Mouse (Mus musculus) MEL (cell line): Measurements from ENCODE around the gene Adgrg1. TPM values are rescaled to one million over a fixed set of nuclear protein-coding genes. Genes with fewer than 3 reads are reported as not detected.

ENCODE experiments used
- DNase-seq: peaks from one replicate; pipeline ENCODE4 v3.0.0; 2011; ENCODE audit warnings: low read depth, low spot score
- H3K27ac ChIP-seq: 2 replicates; pipeline ENCODE4 v1.5.1; 2012; ENCODE audit warnings: low read depth, mild to moderate bottlenecking, control low read depth, low read length, moderate library complexity; ENCODE audit not compliant: control insufficient read depth
- H3K27me3 ChIP-seq, 2 experiments: fragments of 150-350 bp in 1 of 2; sonication (generic) in 1 of 2; 2 replicates each; pipeline ENCODE4 v1.6.1; 2012; ENCODE audit warnings: low read length in 2 of 2, mild to moderate bottlenecking in 2 of 2, improper control_type of control experiment in 1 of 2, moderate library complexity in 1 of 2; ENCODE audit not compliant: insufficient read depth in 2 of 2, control insufficient read depth in 1 of 2
- H3K36me3 ChIP-seq, 2 experiments: 2 replicates each; pipeline ENCODE4 v1.6.1; 2012 to 2014; ENCODE audit warnings: low read length in 2 of 2, improper control_type of control experiment in 1 of 2, inconsistent platforms in 1 of 2, mild to moderate bottlenecking in 1 of 2; ENCODE audit not compliant: insufficient read depth in 2 of 2, control insufficient read depth in 1 of 2
- H3K4me1 ChIP-seq, 2 experiments: fragments of 150-350 bp in 1 of 2; sonication (generic) in 1 of 2; 2 replicates each; pipeline ENCODE4 v1.6.1; 2012; ENCODE audit warnings: low read length in 2 of 2, improper control_type of control experiment in 1 of 2, mild to moderate bottlenecking in 1 of 2; ENCODE audit not compliant: insufficient read depth in 2 of 2, control insufficient read depth in 1 of 2
- H3K4me3 ChIP-seq, 2 experiments: fragments of 150-350 bp in 1 of 2; sonication (generic) in 1 of 2; 2 replicates each; pipeline ENCODE4 v1.5.1; 2012; ENCODE audit warnings: low read depth in 2 of 2, low read length in 2 of 2, mild to moderate bottlenecking in 2 of 2, moderate library complexity in 2 of 2, control low read depth in 1 of 2, improper control_type of control experiment in 1 of 2; ENCODE audit not compliant: control insufficient read depth in 1 of 2, insufficient read depth in 1 of 2
- H3K79me2 ChIP-seq: 2 replicates; pipeline ENCODE4 v1.6.1; 2012; ENCODE audit warnings: mild to moderate bottlenecking, low read length, moderate library complexity; ENCODE audit not compliant: control insufficient read depth, poor library complexity, insufficient read depth
- H3K9ac ChIP-seq: 2 replicates; pipeline ENCODE4 v1.6.1; 2012; ENCODE audit warnings: low read depth, mild to moderate bottlenecking, control low read depth, low read length, moderate library complexity; ENCODE audit not compliant: control insufficient read depth, poor library complexity, severe bottlenecking
- H3K9me3 ChIP-seq: fragments of 150-350 bp; sonication (generic); replicated peaks from 2 replicates; pipeline ENCODE4 v1.6.1; 2012; ENCODE audit warnings: mild to moderate bottlenecking, low read length, improper control_type of control experiment, moderate library complexity; ENCODE audit not compliant: insufficient read depth
- BHLHE40 ChIP-seq: IDR thresholded peaks from 2 replicates; pipeline ENCODE4 v1.6.1; 2012; ENCODE audit warnings: low read depth, mild to moderate bottlenecking, inconsistent platforms, low read length, improper control_type of control experiment, borderline replicate concordance
- CHD1 ChIP-seq: IDR thresholded peaks from 2 replicates; pipeline ENCODE4 v1.6.1; 2012; ENCODE audit warnings: low read depth, mild to moderate bottlenecking, inconsistent platforms, low read length, improper control_type of control experiment
- CHD2 ChIP-seq: IDR thresholded peaks from 2 replicates; pipeline ENCODE4 v1.6.1; 2011; ENCODE audit warnings: low read length, improper control_type of control experiment
- CTCF ChIP-seq, 3 experiments: IDR thresholded peaks in 2 of 3; conservative IDR thresholded peaks in 1 of 3; 2 replicates each; pipeline ENCODE4 v1.5.1; 2011 to 2012; ENCODE audit warnings: low read length in 3 of 3, low read depth in 2 of 3, mild to moderate bottlenecking in 2 of 3, improper control_type of control experiment in 1 of 3, inconsistent platforms in 1 of 3, mixed read lengths in 1 of 3, moderate library complexity in 1 of 3; ENCODE audit not compliant: control insufficient read depth in 1 of 3, insufficient read depth in 1 of 3, poor library complexity in 1 of 3, severe bottlenecking in 1 of 3
- E2F4 ChIP-seq: IDR thresholded peaks from 2 replicates; pipeline ENCODE4 v1.6.1; 2011; ENCODE audit warnings: low read depth, low read length, improper control_type of control experiment, borderline replicate concordance
- ELF1 ChIP-seq: IDR thresholded peaks from 2 replicates; pipeline ENCODE4 v1.6.1; 2014; ENCODE audit warnings: low read depth, mild to moderate bottlenecking, inconsistent platforms, low read length, improper control_type of control experiment, moderate library complexity
- EP300 ChIP-seq, 2 experiments: IDR thresholded peaks; 2 replicates each; pipeline ENCODE4 v1.6.1; 2011; ENCODE audit warnings: improper control_type of control experiment in 2 of 2, low read length in 2 of 2, low read depth in 1 of 2, mild to moderate bottlenecking in 1 of 2
- ETS1 ChIP-seq: IDR thresholded peaks from 2 replicates; pipeline ENCODE4 v1.6.1; 2012; ENCODE audit warnings: low read depth, mild to moderate bottlenecking, inconsistent platforms, low read length, improper control_type of control experiment, moderate library complexity
- GABPA ChIP-seq: IDR thresholded peaks from 2 replicates; pipeline ENCODE4 v1.6.1; 2012; ENCODE audit warnings: low read depth, mild to moderate bottlenecking, inconsistent platforms, low read length, improper control_type of control experiment, moderate library complexity
- GATA1 ChIP-seq: IDR thresholded peaks from 2 replicates; pipeline ENCODE4 v1.6.1; 2011; ENCODE audit warnings: low read depth, low read length, improper control_type of control experiment
- JUND ChIP-seq: IDR thresholded peaks from 2 replicates; pipeline ENCODE4 v1.6.1; 2011; ENCODE audit warnings: low read depth, mild to moderate bottlenecking, improper control_type of control experiment, low read length
- KAT2A ChIP-seq: conservative IDR thresholded peaks from 2 replicates; pipeline ENCODE4 v1.6.1; 2012; ENCODE audit warnings: low read depth, low read length, improper control_type of control experiment, inconsistent platforms
- MAFK ChIP-seq: IDR thresholded peaks from 2 replicates; pipeline ENCODE4 v1.6.1; 2011; ENCODE audit warnings: low read depth, mild to moderate bottlenecking, low read length, improper control_type of control experiment, borderline replicate concordance
- MXI1 ChIP-seq: IDR thresholded peaks from 2 replicates; pipeline ENCODE4 v1.6.1; 2011; ENCODE audit warnings: mild to moderate bottlenecking, low read depth, low read length, improper control_type of control experiment
- MYB ChIP-seq: IDR thresholded peaks from 2 replicates; pipeline ENCODE4 v1.6.1; 2011; ENCODE audit warnings: mild to moderate bottlenecking, low read depth, low read length, improper control_type of control experiment
- MYC ChIP-seq: IDR thresholded peaks from 2 replicates; pipeline ENCODE4 v1.6.1; 2011; ENCODE audit warnings: low read depth, mild to moderate bottlenecking, low read length, improper control_type of control experiment, moderate library complexity
- NRF1 ChIP-seq: IDR thresholded peaks from 2 replicates; pipeline ENCODE4 v1.6.1; 2014; ENCODE audit warnings: low read depth, mild to moderate bottlenecking, inconsistent platforms, low read length, improper control_type of control experiment, moderate library complexity; ENCODE audit not compliant: poor library complexity, insufficient read depth, severe bottlenecking
- POLR2A ChIP-seq, 2 experiments: IDR thresholded peaks; 2 replicates each; pipeline ENCODE4 v1.6.1; 2011 to 2012; ENCODE audit warnings: low read length in 2 of 2, mild to moderate bottlenecking in 2 of 2, control low read depth in 1 of 2, improper control_type of control experiment in 1 of 2, low read depth in 1 of 2, moderate library complexity in 1 of 2; ENCODE audit not compliant: control insufficient read depth in 1 of 2, insufficient read depth in 1 of 2, poor library complexity in 1 of 2
- POLR2AphosphoS2 ChIP-seq: IDR thresholded peaks from 2 replicates; pipeline ENCODE4 v1.6.1; 2011; ENCODE audit warnings: low read length, improper control_type of control experiment
- RAD21 ChIP-seq: IDR thresholded peaks from 2 replicates; pipeline ENCODE4 v1.6.1; 2011; ENCODE audit warnings: mild to moderate bottlenecking, low read depth, low read length, improper control_type of control experiment
- RCOR1 ChIP-seq: IDR thresholded peaks from 2 replicates; pipeline ENCODE4 v1.6.1; 2012; ENCODE audit warnings: low read depth, mild to moderate bottlenecking, inconsistent platforms, low read length, improper control_type of control experiment
- SMC3 ChIP-seq: IDR thresholded peaks from 2 replicates; pipeline ENCODE4 v1.6.1; 2011; ENCODE audit warnings: low read depth, low read length, improper control_type of control experiment
- TBP ChIP-seq: IDR thresholded peaks from 2 replicates; pipeline ENCODE4 v1.8.0; 2011; ENCODE audit warnings: low read depth, low read length, improper control_type of control experiment
- TCF12 ChIP-seq: IDR thresholded peaks from 2 replicates; pipeline ENCODE4 v1.6.1; 2014; ENCODE audit warnings: low read depth, mild to moderate bottlenecking, inconsistent platforms, low read length, improper control_type of control experiment, moderate library complexity
- UBTF ChIP-seq: IDR thresholded peaks from 2 replicates; pipeline ENCODE4 v1.6.1; 2012; ENCODE audit warnings: low read depth, mild to moderate bottlenecking, inconsistent platforms, low read length, improper control_type of control experiment, moderate library complexity, borderline replicate concordance; ENCODE audit not compliant: insufficient read depth
- USF1 ChIP-seq: IDR thresholded peaks from 2 replicates; pipeline ENCODE4 v1.6.1; 2014; ENCODE audit warnings: low read depth, mild to moderate bottlenecking, inconsistent platforms, low read length, improper control_type of control experiment, moderate library complexity
- USF2 ChIP-seq, 2 experiments: IDR thresholded peaks; 2 replicates each; pipeline ENCODE4 v1.6.1; 2011 to 2012; ENCODE audit warnings: improper control_type of control experiment in 2 of 2, low read length in 2 of 2, borderline replicate concordance in 1 of 2, inconsistent platforms in 1 of 2, low read depth in 1 of 2, mild to moderate bottlenecking in 1 of 2; ENCODE audit not compliant: insufficient read depth in 1 of 2
- ZC3H11A ChIP-seq: IDR thresholded peaks from 2 replicates; pipeline ENCODE4 v1.6.1; 2012; ENCODE audit warnings: low read depth, mild to moderate bottlenecking, inconsistent platforms, low read length, improper control_type of control experiment
- ZKSCAN1 ChIP-seq: IDR thresholded peaks from 2 replicates; pipeline ENCODE4 v1.6.1; 2012; ENCODE audit warnings: low read depth, mild to moderate bottlenecking, inconsistent platforms, low read length, improper control_type of control experiment, moderate library complexity
- ZMIZ1 ChIP-seq: IDR thresholded peaks from 2 replicates; pipeline ENCODE4 v1.6.1; 2012; ENCODE audit warnings: low read depth, mild to moderate bottlenecking, inconsistent platforms, low read length, improper control_type of control experiment, moderate library complexity
- polyA plus RNA-seq, 2 experiments: library from polyadenylated mRNA; stranded (reverse) in 1 of 2; unstranded in 1 of 2; fragments of >175 nt in 1 of 2; fragments of >200 nt in 1 of 2; gene quantifications; 2 replicates each; pipeline versions ENCODE4 v1.2.1 to v1.2.4; 2012; ENCODE audit warnings: low replicate concordance in 2 of 2, low read depth in 1 of 2; ENCODE audit not compliant: insufficient read length in 2 of 2, insufficient read depth in 1 of 2, missing spikeins in 1 of 2
- total RNA-seq: library from RNA; depleted of rRNA; stranded (reverse); fragments of 300-350 nt; gene quantifications from 2 replicates; pipeline ENCODE4 v1.2.3, GENCODE M21; 2012

The Adgrg1 gene
- total and polyA plus RNA-seq, 3 experiments, result 4.2 to 33.2 TPM; not detected in 1

DNA sequence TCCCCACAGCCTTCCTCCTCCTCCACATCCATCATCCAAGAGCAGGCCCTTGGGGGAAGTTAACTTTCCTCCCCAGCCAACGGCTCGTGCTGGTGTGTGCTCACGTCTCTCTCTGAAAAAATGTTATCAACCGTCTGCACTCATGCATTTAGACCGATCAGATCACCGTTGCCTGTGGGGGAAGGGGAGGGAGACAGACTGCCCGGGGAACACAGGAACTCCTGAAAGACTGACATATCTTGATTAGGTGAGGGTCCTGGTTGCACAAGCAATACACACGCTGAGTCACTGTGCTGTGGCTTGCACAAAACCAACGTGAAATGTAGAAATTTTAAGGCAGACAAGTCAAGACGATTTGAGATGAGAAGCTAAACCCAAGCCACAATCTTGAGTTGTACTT is 9.7 kb upstream of the Adgrg1 start (continued):
- TF ChIP-seq SMC3 (0 out of 2 replicates have a peak, but pooled peaks have one; percentile 11), USF2 (IDR thresholded peaks at IDR 0.05; ENCODE audit: borderline replicate concordance in 1 of 2, insufficient read depth in 1 of 2, low read depth in 1 of 2, low read length in 2 of 2) (no peak), GATA1 (peak; percentile 95), JUND (0 out of 2 replicates have a peak, but pooled peaks have one; percentile 73), TBP (peak; percentile 62; the same call in 1 of the 2 replicates), MAFK (0 out of 2 replicates have a peak, but pooled peaks have one; percentile 57), ELF1 (0 out of 2 replicates have a peak, but pooled peaks have one; percentile 47), KAT2A (peak; percentile 36), GABPA (peak; percentile 90), UBTF (no peak), TCF12 (peak; percentile 98), BHLHE40 (peak; percentile 92), ZMIZ1 (0 out of 2 replicates have a peak, but pooled peaks have one; percentile 60), MXI1 (peak; percentile 65), RAD21 (no peak), CHD1 (no peak), RCOR1 (peak; percentile 76), CHD2 (peak; percentile 77), ETS1 (peak; percentile 96), NRF1 (no peak; the same call in 1 of the 2 replicates)

DNA sequence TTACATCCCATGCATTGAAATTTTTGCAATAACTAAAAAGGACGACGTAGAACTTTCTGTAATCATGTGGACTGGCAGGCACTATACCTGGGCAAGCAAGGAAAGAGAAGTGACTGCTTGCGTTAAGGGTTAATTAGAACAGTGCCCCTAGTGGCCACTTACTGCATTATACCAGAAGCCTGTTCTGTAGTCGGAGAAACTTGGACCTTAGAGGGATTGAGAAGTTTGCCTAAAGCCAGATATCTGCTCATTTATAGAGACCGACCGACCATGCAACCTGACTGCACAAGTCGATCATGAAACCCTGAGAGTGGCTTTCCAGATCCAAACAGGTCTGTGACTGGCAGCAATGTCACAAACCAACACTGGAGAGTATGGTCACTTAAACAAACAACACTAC is 8.0 kb upstream of the Adgrg1 start:
- Histone ChIP-seq H3K9me3 (no peaks in the 10 kb centered on the region), H3K4me1 (peaks cover 4 to 25% of the 10 kb centered on the region in 2 experiments)
- TF ChIP-seq E2F4 (no peak), POLR2A (IDR thresholded peaks at IDR 0.05; ENCODE audit: control insufficient read depth in 1 of 2, insufficient read depth in 1 of 2, low read depth in 1 of 2, low read length in 2 of 2, poor library complexity in 1 of 2) (no peak), ZKSCAN1 (no peak), CHD2 (no peak), TCF12 (no peak), USF2 (IDR thresholded peaks at IDR 0.05; ENCODE audit: borderline replicate concordance in 1 of 2, insufficient read depth in 1 of 2, low read depth in 1 of 2, low read length in 2 of 2) (no peak), USF1 (no peak), BHLHE40 (no peak), CHD1 (no peak), NRF1 (no peak), ZC3H11A (no peak), GABPA (no peak), MYC (0 out of 2 replicates have a peak, but pooled peaks have one; percentile 53), RAD21 (no peak), KAT2A (no peak), POLR2AphosphoS2 (no peak), JUND (no peak), MYB (no peak), EP300 (IDR thresholded peaks at IDR 0.05; ENCODE audit: low read depth in 1 of 2, low read length in 2 of 2) (no peak), UBTF (no peak), CTCF (IDR thresholded peaks at IDR 0.05 in 2 of 3, conservative IDR thresholded peaks at IDR 0.05 in 1 of 3; ENCODE audit: control insufficient read depth in 1 of 3, insufficient read depth in 1 of 3, low read depth in 2 of 3, low read length in 3 of 3, poor library complexity in 1 of 3, severe bottlenecking in 1 of 3) (peak; percentile 14 to 62 (median 56); a peak in 4 of 6 replicates), TBP (no peak), RCOR1 (no peak), ETS1 (peak; percentile 11; the same call in 1 of the 2 replicates), MAFK (no peak)

More for the DNA sequence above, 8.0 kb upstream of the Adgrg1 start:
- no peaks in the 10 kb centered on the region for H3K27me3 ChIP-seq
- peak; percentile 79 for DNase-seq
- H3K36me3 ChIP-seq, result peaks cover 0 to 32% of the 10 kb centered on the region in 2 experiments; a peak in 2 of 4 replicates
- peak overlapping the region; percentile 73 for H3K9ac ChIP-seq
- peak overlapping the region; percentile 13 to 28; a peak in 3 of 4 replicates for H3K4me3 ChIP-seq
- no peaks in the 10 kb centered on the region for H3K79me2 ChIP-seq
- H3K27ac ChIP-seq, result peak overlapping the region; percentile 99
